Mouse (Mus musculus) embryonic facial prominence, embryonic 12.5 days (tissue): ENCODE measurements around the gene Stam2. TPM values are rescaled to one million over a fixed set of nuclear protein-coding genes. Genes with fewer than 3 reads are reported as not detected.
A peak's percentile ranks its signal among the peaks of the same experiment; 100 is the strongest.

ENCODE experiments used
- ATAC-seq: fragments of 200-750 bp; cut with Nextera tagmentation; 2 replicates; pipeline ENCODE4 v1.8.0; 2017; ENCODE audit not compliant: insufficient number of reproducible peaks, insufficient read depth, low FRiP score, low TSS enrichment
- H3K27ac ChIP-seq: fragments of 300-500 bp; sonication (generic); 2 replicates; pipeline ENCODE4 v1.5.1; 2016; ENCODE audit warnings: mild to moderate bottlenecking
- H3K27me3 ChIP-seq: fragments of 300-500 bp; sonication (generic); 2 replicates; pipeline ENCODE4 v1.6.1; 2016; ENCODE audit warnings: mild to moderate bottlenecking, moderate library complexity
- H3K36me3 ChIP-seq: fragments of 300-500 bp; sonication (generic); 2 replicates; pipeline ENCODE4 v1.6.1; 2016; ENCODE audit warnings: mild to moderate bottlenecking
- H3K4me1 ChIP-seq: fragments of 300-500 bp; sonication (generic); 2 replicates; pipeline ENCODE4 v1.6.1; 2016
- H3K4me2 ChIP-seq: fragments of 300-500 bp; sonication (generic); replicated peaks from 2 replicates; pipeline ENCODE4 v1.6.1; 2016; ENCODE audit warnings: mild to moderate bottlenecking, moderate library complexity
- H3K4me3 ChIP-seq: fragments of 300-500 bp; sonication (generic); 2 replicates; pipeline ENCODE4 v1.5.1; 2016; ENCODE audit warnings: mild to moderate bottlenecking
- H3K9ac ChIP-seq: fragments of 300-500 bp; sonication (generic); 2 replicates; pipeline ENCODE4 v1.6.1; 2016; ENCODE audit warnings: mild to moderate bottlenecking, moderate library complexity
- H3K9me3 ChIP-seq: fragments of 300-500 bp; sonication (generic); 2 replicates; pipeline ENCODE4 v1.6.1; 2016; ENCODE audit warnings: mild to moderate bottlenecking, moderate library complexity
- WGBS: fragments of 180-500 bp; shearing (Covaris S2); methylation state at CpG from one replicate; pipeline ENCODE4 v1.1.7; 2016; 5-methylcytosine and 5-hydroxymethylcytosine counted together
- polyA plus RNA-seq: library from polyadenylated mRNA; unstranded; fragments of >200 nt; fragmentation: Nextera tagmentation; extraction: Ambion mirVana; gene quantifications from 2 replicates; pipeline ENCODE4 v1.2.1, GENCODE M21; 2016

Gene Stam2
- polyA plus RNA-seq, 1 experiment from 2014 or later = 32.8 TPM

DNA sequence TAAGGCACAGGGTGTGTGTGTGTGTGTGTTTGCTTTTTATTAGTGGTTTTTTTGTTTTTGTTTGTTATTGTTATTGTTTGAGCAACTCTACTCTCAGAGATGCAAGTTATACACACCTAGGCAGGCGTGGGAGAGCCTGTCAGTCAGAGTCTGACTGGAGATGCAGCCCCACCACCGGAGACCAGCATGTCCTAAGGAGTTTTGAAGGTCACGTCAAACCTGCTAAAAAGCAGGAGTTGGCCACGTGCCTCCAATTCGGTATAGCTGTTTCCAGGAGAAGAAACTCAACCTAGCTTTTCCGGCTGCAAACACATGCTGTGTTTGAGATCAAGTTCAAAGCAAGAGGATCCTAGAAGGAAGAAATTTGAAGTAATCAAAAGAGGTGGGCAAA is 65.2 kb downstream of the Stam2 start:
- peaks cover 12% of the 10 kb centered on the region; the same call in 1 of the 2 replicates for H3K4me1 ChIP-seq
- 4% methylated on average over 6 of the region's 6 CpGs for WGBS
- no peak for ATAC-seq
- no peak overlapping the region for H3K27ac ChIP-seq
- peaks cover 10% of the 10 kb centered on the region for H3K27me3 ChIP-seq
- H3K4me2 ChIP-seq = peak overlapping the region; percentile 97
- H3K9ac ChIP-seq = peak overlapping the region; percentile 63; the same call in 1 of the 2 replicates
- no peaks in the 10 kb centered on the region for H3K36me3 ChIP-seq
- peak overlapping the region; percentile 65 for H3K4me3 ChIP-seq
- H3K9me3 ChIP-seq = no peaks in the 10 kb centered on the region

DNA sequence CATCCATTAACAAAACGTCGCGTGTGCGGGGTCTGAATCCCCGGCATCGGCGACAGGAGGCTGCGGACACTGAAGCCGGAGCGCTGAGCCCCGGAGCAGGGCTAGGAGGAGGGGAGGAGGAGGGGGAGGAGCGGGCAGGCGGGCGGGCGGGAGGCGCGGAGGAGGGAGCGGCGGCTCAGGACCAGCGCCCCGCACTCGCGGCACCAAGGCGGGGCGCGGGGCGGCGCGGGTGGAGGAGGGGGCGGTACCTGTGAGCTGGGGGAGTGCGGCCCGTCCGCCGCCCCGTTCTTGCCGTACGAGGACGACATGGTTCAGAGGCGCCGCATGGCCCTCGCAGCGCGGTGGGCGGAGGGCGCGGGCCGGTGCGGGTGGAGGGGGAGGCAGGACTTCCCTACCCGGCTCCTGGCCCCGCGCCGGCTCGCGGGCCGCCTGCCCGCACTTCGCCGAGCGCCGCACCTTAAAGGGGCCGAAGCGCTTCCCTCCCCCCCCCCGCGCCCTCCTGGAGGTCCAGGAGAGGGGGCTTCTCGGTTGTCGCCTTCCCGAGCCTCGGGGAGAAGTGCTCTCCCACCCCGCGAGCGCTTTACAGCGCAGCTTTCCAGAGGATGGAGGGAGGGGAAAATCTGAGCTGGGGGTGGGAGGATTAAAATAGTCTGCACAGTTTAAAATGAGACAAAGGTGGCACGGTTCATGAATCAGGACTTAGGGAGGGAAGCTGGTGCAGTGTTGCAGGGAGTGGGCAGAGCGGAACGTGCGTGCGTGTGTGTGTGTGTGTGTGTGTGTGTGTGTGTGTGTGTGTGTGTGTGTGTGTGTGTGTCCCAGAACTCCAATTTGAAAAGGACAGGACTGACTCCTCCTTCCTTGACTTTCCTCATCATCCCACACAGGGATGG is 65.8 kb downstream of the Stam2 start, which contains the start of gene Cacnb4:
Gene Cacnb4 (minus strand): TSS at position 809 of the 890 bp plus-strand sequence.
- Histone ChIP-seq H3K4me2 (peak within 1 kb of the TSS; percentile 97), H3K27me3 (peaks cover 10% of the 10 kb centered on the region), H3K9me3 (no peaks in the 10 kb centered on the region), H3K4me3 (peak within 1 kb of the TSS; percentile 65), H3K27ac (no peak within 1 kb of the TSS), H3K9ac (peak within 1 kb of the TSS; percentile 63), H3K4me1 (peaks cover 12% of the 10 kb centered on the region; the same call in 1 of the 2 replicates), H3K36me3 (no peaks in the 10 kb centered on the region)
- ATAC-seq = peak; percentile 90
- WGBS = 3% methylated on average over 36 of the region's 77 CpGs

DNA sequence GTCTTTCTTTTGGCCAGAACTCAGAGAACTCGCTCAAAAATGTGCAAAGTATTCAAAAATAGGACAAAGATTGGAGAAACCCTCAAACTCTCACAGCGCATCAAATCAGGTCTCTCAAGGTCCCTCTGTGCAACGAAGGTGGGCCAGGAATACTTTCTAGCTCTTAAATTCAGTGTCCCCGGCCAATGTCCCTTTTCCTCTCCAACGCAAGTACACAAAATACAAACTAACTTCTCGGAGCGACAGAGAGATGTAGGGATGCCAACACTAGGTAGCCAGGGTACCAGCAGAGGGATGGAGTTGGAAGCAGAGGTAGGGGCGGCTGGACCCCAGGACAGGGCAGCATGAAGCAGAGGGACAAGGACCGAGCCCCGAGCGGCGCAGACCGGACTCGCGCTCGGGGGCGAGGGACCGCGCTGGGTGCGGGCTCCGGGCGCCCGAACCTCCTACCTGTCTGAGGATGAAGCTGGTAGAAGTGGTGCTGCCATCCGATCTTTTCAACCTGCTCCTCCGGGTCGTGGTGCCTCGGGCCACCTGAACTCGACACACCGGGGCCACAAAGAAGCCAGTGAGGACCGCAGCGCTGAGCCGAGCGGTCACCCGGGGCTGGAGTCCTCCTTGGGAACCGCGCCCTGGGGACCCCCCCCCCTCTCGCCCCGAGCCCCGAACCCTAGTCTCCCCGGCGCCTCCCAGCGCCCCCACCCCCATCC is 66.6 kb downstream of the Stam2 start:
- Histone ChIP-seq H3K36me3 (no peaks in the 10 kb centered on the region), H3K4me1 (peaks cover 12% of the 10 kb centered on the region; the same call in 1 of the 2 replicates), H3K4me3 (peak overlapping the region; percentile 65), H3K9me3 (no peaks in the 10 kb centered on the region), H3K4me2 (peak overlapping the region; percentile 97), H3K27me3 (peaks cover 12% of the 10 kb centered on the region), H3K9ac (peak overlapping the region; percentile 63), H3K27ac (no peak overlapping the region)
- peak; percentile 54 for ATAC-seq
- WGBS = under 1% methylated on average over 39 of the region's 42 CpGs

DNA sequence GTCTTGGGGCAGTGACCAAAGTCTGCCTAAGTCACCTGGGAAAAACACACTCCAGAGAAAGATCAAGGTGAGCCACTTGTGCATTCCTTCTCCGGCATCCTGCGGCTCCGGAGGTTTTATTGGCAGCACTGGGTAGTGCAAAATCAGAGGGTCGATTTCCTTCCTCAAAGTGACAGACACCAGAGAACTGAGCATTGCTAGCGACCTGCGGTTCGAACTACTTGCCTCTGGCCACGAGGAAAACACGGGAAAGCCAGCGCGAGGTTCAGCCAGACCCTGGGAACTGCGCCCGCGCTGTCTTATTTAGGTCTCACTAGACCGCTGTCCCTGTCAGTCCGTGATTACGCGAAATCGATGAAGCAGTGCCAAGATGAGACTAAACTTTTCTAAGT is 67.2 kb downstream of the Stam2 start:
- Histone ChIP-seq H3K27ac (no peak overlapping the region), H3K9me3 (no peaks in the 10 kb centered on the region), H3K4me1 (peaks cover 12% of the 10 kb centered on the region; the same call in 1 of the 2 replicates), H3K4me3 (peak overlapping the region; percentile 65), H3K9ac (no peak overlapping the region), H3K36me3 (no peaks in the 10 kb centered on the region), H3K4me2 (peak overlapping the region; percentile 97), H3K27me3 (peaks cover 12% of the 10 kb centered on the region)
- under 1% methylated on average over 19 of the region's 19 CpGs for WGBS
- ATAC-seq = no peak

DNA sequence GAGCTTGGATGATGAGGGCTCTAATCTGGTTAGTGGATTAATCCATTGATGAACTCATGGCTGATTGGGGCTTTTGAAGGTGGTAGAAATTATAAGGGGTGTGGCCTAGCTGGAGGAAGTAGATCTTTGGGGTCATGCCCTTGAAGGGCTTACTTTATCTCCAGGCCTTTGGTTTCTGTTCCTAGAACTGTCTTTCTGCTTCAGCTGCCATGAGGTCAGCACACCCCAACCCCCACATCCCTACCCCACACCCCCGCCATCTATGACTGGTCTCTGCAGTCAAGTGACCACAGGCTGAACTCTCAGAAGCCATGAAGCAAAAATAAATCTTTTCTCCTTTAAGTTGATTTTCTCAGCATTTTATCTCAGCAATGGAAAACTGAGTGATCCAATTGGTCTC is 68.9 kb downstream of the Stam2 start:
- no peaks in the 10 kb centered on the region for H3K9me3 ChIP-seq
- peaks cover 12% of the 10 kb centered on the region for H3K27me3 ChIP-seq
- H3K9ac ChIP-seq = no peak overlapping the region
- H3K4me1 ChIP-seq = peaks cover 12% of the 10 kb centered on the region; the same call in 1 of the 2 replicates
- H3K4me3 ChIP-seq = no peak overlapping the region
- no peak for ATAC-seq
- no peak overlapping the region for H3K27ac ChIP-seq
- H3K36me3 ChIP-seq = no peaks in the 10 kb centered on the region
- no peak overlapping the region for H3K4me2 ChIP-seq
- 74% methylated on average over 1 of the region's 1 CpGs for WGBS

DNA sequence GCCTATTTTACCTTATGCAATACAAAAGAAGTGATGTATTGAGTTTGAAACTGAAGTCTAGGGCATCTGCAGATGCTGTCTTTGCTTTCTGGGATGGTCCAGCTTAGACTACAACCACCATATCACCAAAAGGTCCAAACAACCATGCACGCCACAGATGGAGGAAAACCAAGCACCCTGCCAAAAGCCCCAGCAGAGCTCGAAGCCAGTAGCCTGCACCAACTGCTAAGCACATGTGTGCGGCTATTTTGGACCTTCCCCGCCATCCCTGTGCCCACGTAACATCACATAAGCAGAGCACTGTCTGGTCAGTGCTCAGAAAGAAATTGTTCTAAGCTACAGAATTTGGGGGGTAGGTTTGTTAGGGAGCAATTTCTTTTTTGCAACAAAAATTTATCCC is 71.3 kb downstream of the Stam2 start:
- whole genome bisulfite sequencing = 85% methylated on average over 5 of the region's 5 CpGs
- Histone ChIP-seq H3K27me3 (peaks cover 8% of the 10 kb centered on the region), H3K4me3 (no peak overlapping the region), H3K27ac (no peak overlapping the region), H3K4me1 (0 out of 2 replicates have a peak, but pooled peaks cover 6% of the 10 kb centered on the region), H3K4me2 (no peak overlapping the region), H3K9me3 (no peaks in the 10 kb centered on the region), H3K36me3 (no peaks in the 10 kb centered on the region), H3K9ac (no peak overlapping the region)
- no peak for ATAC-seq

DNA sequence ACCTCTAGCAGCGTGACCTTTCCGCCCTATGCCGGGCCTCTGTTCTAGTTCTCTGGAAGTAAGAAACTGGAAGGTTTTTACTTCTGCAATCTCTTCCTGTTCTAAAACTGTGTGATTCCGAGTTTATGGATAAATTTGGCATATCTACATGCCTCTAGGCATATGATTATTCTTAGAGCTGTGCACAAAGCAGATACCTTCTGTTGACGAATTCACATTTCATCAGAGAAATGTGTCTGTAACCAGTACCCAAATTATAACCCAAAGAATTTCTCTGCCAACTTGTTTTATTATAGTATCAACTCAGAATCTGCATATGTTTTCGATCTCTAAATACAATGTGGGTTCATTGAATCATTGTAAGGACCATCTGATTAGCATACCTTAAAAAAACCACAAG is 73.6 kb downstream of the Stam2 start:
- ATAC-seq = no peak
- WGBS = 88% methylated on average over 6 of the region's 6 CpGs
- no peak overlapping the region for H3K27ac ChIP-seq
- no peaks in the 10 kb centered on the region for H3K9me3 ChIP-seq
- no peak overlapping the region for H3K4me2 ChIP-seq
- H3K4me1 ChIP-seq = no peaks in the 10 kb centered on the region
- H3K36me3 ChIP-seq = no peaks in the 10 kb centered on the region
- H3K4me3 ChIP-seq = no peak overlapping the region
- no peak overlapping the region for H3K9ac ChIP-seq
- 0 out of 2 replicates have a peak, but pooled peaks cover 2% of the 10 kb centered on the region for H3K27me3 ChIP-seq

DNA sequence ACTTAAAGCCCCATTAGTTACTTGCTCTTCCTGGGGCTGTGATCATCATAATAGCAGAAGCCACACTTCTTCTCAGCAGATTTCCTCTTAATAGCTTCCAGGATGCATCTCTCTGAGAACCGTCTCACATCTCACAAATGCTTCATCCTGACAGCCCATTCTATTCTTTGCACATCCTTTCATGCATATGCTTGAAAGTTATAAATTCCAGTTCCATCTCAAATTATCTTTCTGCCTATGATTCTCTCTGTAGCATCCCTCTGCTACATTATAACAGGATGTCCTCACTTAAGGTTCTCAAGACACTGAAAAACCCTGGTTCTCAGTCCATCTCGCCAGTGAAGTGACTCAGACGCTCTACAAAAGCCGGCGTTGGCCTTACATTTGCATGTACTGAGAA is 85.4 kb downstream of the Stam2 start:
- ATAC-seq = no peak
- Histone ChIP-seq H3K9me3 (no peaks in the 10 kb centered on the region), H3K4me1 (no peaks in the 10 kb centered on the region), H3K4me2 (no peak overlapping the region), H3K27ac (no peak overlapping the region), H3K9ac (no peak overlapping the region), H3K4me3 (no peak overlapping the region), H3K36me3 (no peaks in the 10 kb centered on the region), H3K27me3 (no peaks in the 10 kb centered on the region)
- WGBS = 82% methylated on average over 5 of the region's 5 CpGs

DNA sequence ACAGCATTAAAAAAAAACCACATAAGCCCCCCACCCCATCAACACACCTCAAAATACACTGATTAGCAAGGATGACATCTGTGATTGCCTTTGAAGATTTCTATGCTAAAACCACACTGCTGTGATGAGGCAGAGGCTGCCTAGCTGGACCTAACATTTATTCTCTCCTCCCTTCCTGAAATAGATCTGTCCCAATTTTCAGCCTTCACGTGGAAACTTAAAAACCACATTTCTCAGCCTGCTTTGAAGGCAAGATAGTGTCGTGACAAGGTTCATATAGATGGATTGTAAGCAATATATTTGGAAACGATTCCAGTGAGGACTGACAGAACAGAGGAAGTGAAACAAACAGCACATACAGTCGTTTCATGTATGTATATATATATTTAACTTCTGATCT is 87.5 kb downstream of the Stam2 start:
- Histone ChIP-seq H3K4me1 (no peaks in the 10 kb centered on the region), H3K4me3 (no peak overlapping the region), H3K27me3 (no peaks in the 10 kb centered on the region), H3K36me3 (no peaks in the 10 kb centered on the region), H3K9me3 (no peaks in the 10 kb centered on the region), H3K27ac (no peak overlapping the region), H3K4me2 (no peak overlapping the region), H3K9ac (no peak overlapping the region)
- ATAC-seq = no peak
- 74% methylated on average over 4 of the region's 4 CpGs for WGBS

DNA sequence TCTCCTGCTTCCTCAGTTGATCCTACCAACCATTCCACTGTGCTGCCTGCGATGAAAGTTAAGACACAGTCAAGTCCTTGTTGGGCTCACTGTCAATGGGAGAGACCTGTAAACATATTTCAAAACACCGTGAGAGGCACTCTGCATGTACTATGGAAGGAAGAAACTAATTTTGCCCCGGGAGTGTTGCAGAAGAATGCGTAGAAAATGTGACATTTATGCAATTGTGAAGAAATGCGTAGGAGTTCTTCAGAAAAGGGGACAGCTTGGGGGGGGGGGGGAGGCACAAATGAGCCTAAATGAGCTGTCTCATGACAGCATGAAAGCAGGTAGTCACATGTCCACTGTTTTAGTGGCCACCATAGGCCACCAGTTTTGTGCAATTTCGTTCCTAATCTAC is 90.5 kb downstream of the Stam2 start:
- Histone ChIP-seq H3K9ac (no peak overlapping the region), H3K9me3 (no peaks in the 10 kb centered on the region), H3K4me3 (no peak overlapping the region), H3K4me2 (no peak overlapping the region), H3K4me1 (peaks cover 5% of the 10 kb centered on the region; the same call in 1 of the 2 replicates), H3K27me3 (no peaks in the 10 kb centered on the region), H3K27ac (no peak overlapping the region), H3K36me3 (no peaks in the 10 kb centered on the region)
- 80% methylated on average over 6 of the region's 6 CpGs for WGBS
- no peak for ATAC-seq

DNA sequence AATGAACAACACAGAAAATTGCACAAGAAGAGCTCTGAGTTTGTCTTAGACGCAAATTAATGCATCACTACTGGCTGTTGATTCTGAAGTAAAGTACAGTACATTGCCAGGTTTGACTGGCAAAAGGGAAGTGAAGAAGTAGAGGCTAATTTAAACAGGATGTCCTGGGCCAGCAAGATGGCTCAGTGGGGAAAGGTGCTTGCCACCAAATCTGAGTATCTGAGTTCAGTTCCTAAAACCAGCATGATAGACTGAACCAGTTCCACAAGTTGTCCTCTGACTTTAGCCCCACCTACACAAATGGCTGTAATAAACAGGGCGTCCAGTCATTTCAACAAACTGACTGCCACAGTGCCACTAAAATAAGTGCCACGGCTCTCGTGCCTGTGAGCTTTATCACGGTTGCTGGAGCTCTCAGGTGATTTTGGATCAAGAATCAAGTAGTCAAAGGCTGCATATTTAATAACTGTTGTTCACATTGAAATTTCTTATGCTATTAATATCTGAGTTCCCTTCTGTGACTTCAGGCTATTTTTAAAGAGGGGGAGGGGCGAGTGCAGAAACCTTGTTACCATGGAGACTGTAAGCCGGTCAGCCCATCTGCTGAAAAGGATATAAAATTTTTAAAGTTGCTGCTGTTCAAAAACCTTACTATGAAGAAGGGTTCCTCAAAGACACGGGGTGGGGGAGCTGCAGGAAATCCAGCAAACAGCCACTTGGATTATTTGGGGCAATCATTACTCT is 94.7 kb downstream of the Stam2 start:
- ATAC-seq = no peak
- no peaks in the 10 kb centered on the region for H3K36me3 ChIP-seq
- H3K4me2 ChIP-seq = no peak overlapping the region
- peaks cover 5% of the 10 kb centered on the region; the same call in 1 of the 2 replicates for H3K4me1 ChIP-seq
- WGBS = 78% methylated on average over 8 of the region's 8 CpGs
- H3K9ac ChIP-seq = no peak overlapping the region
- no peaks in the 10 kb centered on the region for H3K9me3 ChIP-seq
- no peak overlapping the region for H3K27ac ChIP-seq
- no peak overlapping the region for H3K4me3 ChIP-seq
- no peaks in the 10 kb centered on the region for H3K27me3 ChIP-seq
